Mouse (Mus musculus) testis, adult 2 months (tissue): ENCODE data around the gene Car11. TPM values are rescaled to one million over a fixed set of nuclear protein-coding genes. Genes with fewer than 3 reads are reported as not detected.

Experiments
- H3K27ac ChIP-seq: fragments of 200-500 bp; 2 replicates; pipeline ENCODE4 v1.5.1; 2012; ENCODE audit warnings: low read depth, low read length; ENCODE audit not compliant: control insufficient read depth, insufficient read depth
- H3K27me3 ChIP-seq: fragments of 200-500 bp; 2 replicates; pipeline ENCODE4 v1.6.1; 2012; ENCODE audit warnings: mild to moderate bottlenecking, low read length, moderate library complexity; ENCODE audit not compliant: control insufficient read depth, insufficient read depth
- H3K36me3 ChIP-seq: fragments of 200-500 bp; 2 replicates; pipeline ENCODE4 v1.6.1; 2012; ENCODE audit warnings: mild to moderate bottlenecking, low read length; ENCODE audit not compliant: control insufficient read depth, insufficient read depth
- H3K4me1 ChIP-seq: fragments of 200-500 bp; 2 replicates; pipeline ENCODE4 v1.6.1; 2012; ENCODE audit warnings: low read length; ENCODE audit not compliant: control insufficient read depth, insufficient read depth
- H3K4me3 ChIP-seq: fragments of 200-500 bp; 2 replicates; pipeline ENCODE4 v1.5.1; 2012; ENCODE audit warnings: low read depth, mild to moderate bottlenecking, low read length, moderate library complexity, mixed read lengths; ENCODE audit not compliant: control insufficient read depth
- CTCF ChIP-seq: fragments of 200-500 bp; IDR thresholded peaks from 2 replicates; pipeline ENCODE4 v1.5.1; 2012; ENCODE audit warnings: low read depth, mild to moderate bottlenecking, inconsistent platforms, low read length, moderate library complexity; ENCODE audit not compliant: control insufficient read depth, insufficient read depth, insufficient replicate concordance
- POLR2A ChIP-seq: fragments of 200-500 bp; IDR thresholded peaks from 2 replicates; pipeline ENCODE4 v1.6.1; 2012; ENCODE audit warnings: low read depth, mild to moderate bottlenecking, inconsistent platforms, low read length, moderate library complexity; ENCODE audit not compliant: control insufficient read depth
- polyA plus RNA-seq: library from polyadenylated mRNA; depleted of rRNA; stranded (reverse); fragments of >200 nt; gene quantifications from 2 replicates; pipeline ENCODE4 v1.2.3, GENCODE M21; 2012

Car11 gene
- polyA plus RNA-seq, 1 experiment: 3.3 TPM

GRCm38 (mm10) chr7:45704046-45704559 is 4.5 kb downstream of the Car11 start:
- H3K4me1 ChIP-seq: peaks cover 64% of the 10 kb centered on the region
- no peak for TF ChIP-seq CTCF
- peak overlapping the region; percentile 93 for H3K27ac ChIP-seq
- H3K27me3 ChIP-seq: no peaks in the 10 kb centered on the region; the same call in 1 of the 2 replicates
- H3K36me3 ChIP-seq: no peaks in the 10 kb centered on the region
- H3K4me3 ChIP-seq: peak overlapping the region; percentile 87

- H3K27me3 ChIP-seq: no peaks in the 10 kb centered on the region; the same call in 1 of the 2 replicates
- peak within 1 kb of the TSS; percentile 87 for H3K4me3 ChIP-seq
- H3K27ac ChIP-seq: peak within 1 kb of the TSS; percentile 98
- TF ChIP-seq CTCF (no peak), POLR2A (peak; percentile 43; the same call in 1 of the 2 replicates)
- no peaks in the 10 kb centered on the region for H3K36me3 ChIP-seq
- H3K4me1 ChIP-seq: peaks cover 64% of the 10 kb centered on the region
These were observed 5.2 kb downstream of the Car11 start, which contains the start of gene Dbp for GRCm38 (mm10) chr7:45704730-45705442. Gene Dbp, plus strand, starts transcription at chr7:45705088.

GRCm38 (mm10) chr7:45705443-45705864 is 5.8 kb downstream of the Car11 start:
- Histone ChIP-seq H3K4me1 (peaks cover 58% of the 10 kb centered on the region), H3K4me3 (peak overlapping the region; percentile 87), H3K27ac (peak overlapping the region; percentile 98), H3K27me3 (no peaks in the 10 kb centered on the region; the same call in 1 of the 2 replicates), H3K36me3 (no peaks in the 10 kb centered on the region)
- TF ChIP-seq CTCF: no peak
- no peak for TF ChIP-seq POLR2A

GRCm38 (mm10) chr7:45705873-45706281 is 6.2 kb downstream of the Car11 start:
- H3K27ac ChIP-seq: peak overlapping the region; percentile 98
- TF ChIP-seq POLR2A (peak; percentile 40; the same call in 1 of the 2 replicates), CTCF (no peak)
- peaks cover 57% of the 10 kb centered on the region for H3K4me1 ChIP-seq
- peak overlapping the region; percentile 87 for H3K4me3 ChIP-seq
- no peaks in the 10 kb centered on the region for H3K36me3 ChIP-seq
- no peaks in the 10 kb centered on the region for H3K27me3 ChIP-seq

- TF ChIP-seq CTCF (no peak), POLR2A (peak; percentile 30)
- H3K36me3 ChIP-seq: no peaks in the 10 kb centered on the region; the same call in 1 of the 2 replicates
- H3K4me3 ChIP-seq: peak overlapping the region; percentile 87
- peak overlapping the region; percentile 95 for H3K27ac ChIP-seq
- no peaks in the 10 kb centered on the region for H3K27me3 ChIP-seq
- peaks cover 60% of the 10 kb centered on the region for H3K4me1 ChIP-seq
These were observed 7.1 kb downstream of the Car11 start for GRCm38 (mm10) chr7:45706721-45707241.

GRCm38 (mm10) chr7:45707375-45707967 is 7.8 kb downstream of the Car11 start:
- no peaks in the 10 kb centered on the region for H3K27me3 ChIP-seq
- H3K4me3 ChIP-seq: peak overlapping the region; percentile 58
- H3K4me1 ChIP-seq: peaks cover 62% of the 10 kb centered on the region
- no peaks in the 10 kb centered on the region; the same call in 1 of the 2 replicates for H3K36me3 ChIP-seq
- peak overlapping the region; percentile 86 for H3K27ac ChIP-seq
- TF ChIP-seq CTCF (no peak), POLR2A (peak; percentile 63)

- Histone ChIP-seq H3K36me3 (peaks cover 2% of the 10 kb centered on the region), H3K27me3 (no peaks in the 10 kb centered on the region), H3K4me3 (peak overlapping the region; percentile 58), H3K4me1 (peaks cover 62% of the 10 kb centered on the region), H3K27ac (peak overlapping the region; percentile 85)
- TF ChIP-seq CTCF: no peak
These were observed 8.6 kb downstream of the Car11 start for GRCm38 (mm10) chr7:45708221-45708761.
